In the genomic region with DNA sequence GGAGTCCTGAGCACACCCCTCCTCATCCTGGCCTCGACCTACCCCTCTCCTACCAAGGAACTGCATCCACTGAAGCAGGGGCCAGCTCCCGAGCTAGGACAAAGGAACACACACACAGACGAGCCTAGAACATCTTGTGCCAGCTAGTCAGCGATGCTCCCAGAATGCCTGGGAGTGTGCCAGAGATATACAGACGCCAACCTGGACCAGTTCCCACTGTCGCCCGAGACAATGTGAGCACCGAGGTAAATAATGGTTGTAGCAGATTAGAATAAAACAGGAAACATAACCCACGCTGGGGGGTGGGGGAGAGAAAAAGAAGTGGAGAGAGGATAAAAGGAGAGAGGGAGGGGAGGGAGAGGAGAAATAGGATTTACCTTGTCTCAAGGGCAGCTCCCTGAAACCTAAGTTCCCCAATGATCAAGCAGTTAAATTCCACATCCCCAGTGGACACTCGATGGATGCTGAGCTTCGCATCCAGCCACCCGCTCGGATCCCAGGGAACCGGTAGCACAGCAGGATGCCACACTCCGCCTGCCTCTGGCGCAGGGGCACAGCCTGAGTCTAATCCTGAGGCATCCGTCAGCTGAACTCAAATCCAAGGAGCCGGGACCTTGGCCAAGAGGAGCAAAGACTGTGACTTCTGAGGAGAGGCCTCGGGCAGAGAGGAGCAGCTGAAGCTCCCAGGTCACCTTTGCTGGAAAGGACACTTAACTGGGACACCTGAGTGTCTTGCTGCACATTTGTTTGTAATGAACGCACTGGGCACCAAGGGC, we compare ENCODE assay signal across 9 mouse cellular contexts. TPM values are rescaled to one million over a fixed set of nuclear protein-coding genes. Genes with fewer than 3 reads are reported as not detected.
DNase-seq lines count a peak whose midpoint lies in the region; TF ChIP-seq lines count a peak whose summit lies in the region.
"Had no signal": no experiment of that assay in that cellular context is flagged by ENCODE, and none has a peak within 500 bp of the region (broad histone marks: within the 10 kb centered on the region; RNA-seq: fewer than 3 reads in every experiment).

No protein-coding gene starts in this region.

- TF ChIP-seq CTCF in lung, adult 2 months (IDR thresholded peaks at IDR 0.05; ENCODE audit: insufficient read depth, low read length) = no peak

- DNase-seq in gastrocnemius, postnatal 14 days = peak; percentile 29
- no peak for DNase-seq in gastrocnemius, postnatal 25 days
- DNase-seq in adrenal gland, postnatal 14 days = peak; percentile 62
- peak; percentile 62 to 68 for DNase-seq in heart, postnatal 36 days
- peak; percentile 46 for DNase-seq in lung, adult 2 months
- DNase-seq in urinary bladder, postnatal 4 days (ENCODE audit: low spot score in 2 of 2) = no peak
- DNase-seq in thymus, postnatal 10 days (ENCODE audit: low spot score in 2 of 2) = no peak
- no peak for DNase-seq in embryonic facial prominence, embryonic 10.5 days (ENCODE audit: low spot score)

- no peaks in the 10 kb centered on the region for H3K27me3 ChIP-seq in embryonic facial prominence, embryonic 10.5 days (replicated peaks; ENCODE audit: low read depth, poor library complexity, severe bottlenecking)
- H3K27me3 ChIP-seq: midbrain, embryonic 12.5 days had no signal

- H3K4me1 ChIP-seq in lung, adult 2 months (ENCODE audit: control insufficient read depth, insufficient read depth, low read length) = peaks cover 27% of the 10 kb centered on the region
- peaks cover 90% of the 10 kb centered on the region for H3K4me1 ChIP-seq in embryonic facial prominence, embryonic 10.5 days

- H3K9me3 ChIP-seq in embryonic facial prominence, embryonic 10.5 days = no peaks in the 10 kb centered on the region
- H3K9me3 ChIP-seq: midbrain, embryonic 12.5 days had no signal

- TF ChIP-seq POLR2A in lung, adult 2 months (IDR thresholded peaks at IDR 0.05; ENCODE audit: borderline replicate concordance, extremely low read depth, low read depth, low read length) = no peak

- intact Hi-C loops in gastrocnemius, postnatal 14 days (cut with DNase I; ENCODE audit: low total_unique reads) = no loop called here
- intact Hi-C loops in heart, postnatal 36 days (cut with DNase I) = no loop called here

- peaks cover 29% of the 10 kb centered on the region for H3K36me3 ChIP-seq in embryonic facial prominence, embryonic 10.5 days (replicated peaks)
- H3K36me3 ChIP-seq: midbrain, embryonic 12.5 days had no signal

- WGBS in lung, adult 2 months = 28% methylated on average over 20 of the region's 20 CpGs
- WGBS in embryonic facial prominence, embryonic 10.5 days = 80% methylated on average over 20 of the region's 20 CpGs

- H3K4me3 ChIP-seq in lung, adult 2 months (replicated peaks; ENCODE audit: extremely low read depth, low read depth, low read length) = no peak overlapping the region
- no peak overlapping the region for H3K4me3 ChIP-seq in embryonic facial prominence, embryonic 10.5 days
- H3K4me3 ChIP-seq: midbrain, embryonic 12.5 days had no signal

- no peak overlapping the region for H3K27ac ChIP-seq in embryonic facial prominence, embryonic 10.5 days (replicated peaks)
- H3K27ac ChIP-seq: midbrain, embryonic 12.5 days had no signal

RNA-seq across cellular contexts. Expression of gene Vav2, which starts 5.4 kb away (rescaled TPM):
- total RNA-seq in gastrocnemius, postnatal 14 days (2021) = 1 to 10 TPM; 3.2 to 4.0 TPM
- 1 to 10 TPM; 2.4 to 4.4 TPM for total RNA-seq in gastrocnemius, postnatal 25 days (2021)
- 21.7 and 28.3 TPM in 2 replicates for total RNA-seq in adrenal gland, postnatal 14 days (2021)
- total RNA-seq in heart, postnatal 36 days (2021) = 10 to 100 TPM; 14.0 to 14.4 TPM
- polyA plus RNA-seq in lung, adult 2 months (2012; rRNA removed) = 30.9 and 32.7 TPM in 2 replicates
- polyA plus RNA-seq in embryonic facial prominence, embryonic 10.5 days (2016; fragmentation: Nextera tagmentation; extraction: Ambion mirVana) = 10.3 and 11.3 TPM in 2 replicates

RNA-seq across cellular contexts. Expression of gene Brd3os, which starts 20.6 kb away (rescaled TPM):
- 1 to 10 TPM in 1 of 2 experiments, under 1 TPM in 1; 1.00 to 1.4 TPM for total RNA-seq in gastrocnemius, postnatal 14 days (2021)
- total RNA-seq in gastrocnemius, postnatal 25 days (2021) = 1 to 10 TPM in 1 of 2 experiments, under 1 TPM in 1; 0.74 to 1.3 TPM
- 5.0 and 7.9 TPM in 2 replicates for total RNA-seq in adrenal gland, postnatal 14 days (2021)
- 1 to 10 TPM; 1.1 to 2.1 TPM for total RNA-seq in heart, postnatal 36 days (2021)
- 9.3 and 10.6 TPM in 2 replicates for polyA plus RNA-seq in lung, adult 2 months (2012; rRNA removed)
- polyA plus RNA-seq in embryonic facial prominence, embryonic 10.5 days (2016; fragmentation: Nextera tagmentation; extraction: Ambion mirVana) = 8.8 and 8.9 TPM in 2 replicates

Comparison
In these comparisons a context has a peak if more than half of its experiments do, and no peak if none do; other contexts are left out.
1. DNase-seq: peak in gastrocnemius, postnatal 14 days (single experiment), adrenal gland, postnatal 14 days (single experiment), heart, postnatal 36 days (2 of 2) and lung, adult 2 months (single experiment); none in gastrocnemius, postnatal 25 days (single experiment), urinary bladder, postnatal 4 days (0 of 2), thymus, postnatal 10 days (0 of 2) and embryonic facial prominence, embryonic 10.5 days (single experiment).